Mouse (Mus musculus) ES-Bruce4 (cell line): Measurements from ENCODE around the gene Tigit.

ENCODE experiments used
- CTCF ChIP-seq: IDR thresholded peaks from one replicate; pipeline ENCODE4 v1.8.1; 2011; ENCODE audit warnings: low read depth, low read length
- EP300 ChIP-seq: IDR thresholded peaks from 2 replicates; pipeline ENCODE4 v1.6.1; 2011; ENCODE audit warnings: low read depth, low read length; ENCODE audit not compliant: insufficient read depth

DNA sequence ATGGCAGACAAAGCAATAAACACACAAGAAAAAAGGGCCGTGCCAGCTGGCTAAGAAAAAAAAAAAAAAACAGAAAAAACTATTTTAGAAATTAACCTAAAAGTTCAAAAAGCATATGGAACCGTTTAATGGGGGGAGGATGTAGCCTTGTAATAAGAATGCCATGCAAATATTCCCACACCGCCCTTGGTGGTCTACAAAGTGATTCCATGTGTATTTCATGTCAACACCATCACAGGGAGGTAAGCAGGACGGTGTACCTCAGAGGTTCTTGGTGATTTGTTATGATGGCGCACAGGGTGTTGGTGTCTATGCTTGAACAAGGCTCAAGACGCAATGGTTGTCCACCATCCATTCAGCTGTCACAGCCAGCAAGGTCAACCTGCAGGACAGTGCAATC, 46.6 kb downstream of the Tigit start:
- TF ChIP-seq CTCF = no peak
- TF ChIP-seq EP300 = no peak
